Mouse (Mus musculus) kidney, embryonic 15.5 days (tissue): ENCODE data around the gene Rpl7a. TPM values are rescaled to one million over a fixed set of nuclear protein-coding genes. Genes with fewer than 3 reads are reported as not detected.

ENCODE experiments used
- ATAC-seq: fragments of 200-750 bp; cut with Nextera tagmentation; replicated peaks from 2 replicates; pipeline ENCODE4 v1.8.0; 2017; ENCODE audit warnings: moderate TSS enrichment; ENCODE audit not compliant: low FRiP score
- H3K27ac ChIP-seq: fragments of 300-500 bp; sonication (generic); 2 replicates; pipeline ENCODE4 v1.5.1; 2015; ENCODE audit warnings: mild to moderate bottlenecking, inconsistent platforms
- H3K27me3 ChIP-seq: fragments of 300-500 bp; sonication (generic); 2 replicates; pipeline ENCODE4 v1.6.1; 2015; ENCODE audit warnings: inconsistent platforms
- H3K36me3 ChIP-seq: fragments of 300-500 bp; sonication (generic); 2 replicates; pipeline ENCODE4 v1.6.1; 2015; ENCODE audit warnings: inconsistent platforms
- H3K4me1 ChIP-seq: fragments of 300-500 bp; sonication (generic); 2 replicates; pipeline ENCODE4 v1.6.1; 2015; ENCODE audit warnings: inconsistent platforms
- H3K4me2 ChIP-seq: fragments of 300-500 bp; sonication (generic); 2 replicates; pipeline ENCODE4 v1.6.1; 2015; ENCODE audit warnings: moderate library complexity, mild to moderate bottlenecking, inconsistent platforms
- H3K4me3 ChIP-seq: fragments of 300-500 bp; sonication (generic); replicated peaks from 2 replicates; pipeline ENCODE4 v1.5.1; 2015; ENCODE audit warnings: mild to moderate bottlenecking, inconsistent platforms
- H3K9ac ChIP-seq: fragments of 300-500 bp; sonication (generic); 2 replicates; pipeline ENCODE4 v1.6.1; 2015; ENCODE audit warnings: mild to moderate bottlenecking, inconsistent platforms
- H3K9me3 ChIP-seq: fragments of 300-500 bp; sonication (generic); replicated peaks from 2 replicates; pipeline ENCODE4 v1.6.1; 2016; ENCODE audit warnings: inconsistent platforms
- WGBS: fragments of 180-500 bp; shearing (Covaris S2); methylation state at CpG from one replicate; pipeline ENCODE4 v1.1.7; 2015; ENCODE audit warnings: mixed read lengths; 5-methylcytosine and 5-hydroxymethylcytosine counted together
- polyA plus RNA-seq: library from polyadenylated mRNA; unstranded; fragments of >200 nt; fragmentation: Nextera tagmentation; extraction: Ambion mirVana; gene quantifications from 2 replicates; pipeline ENCODE4 v1.2.1, GENCODE M21; 2015

Rpl7a gene
- polyA plus RNA-seq, 1 experiment from 2014 or later = 640 TPM

- peaks cover 43% of the 10 kb centered on the region for H3K36me3 ChIP-seq
- WGBS = 82% methylated on average over 2 of the region's 2 CpGs
- no peak overlapping the region for H3K4me2 ChIP-seq
- H3K9me3 ChIP-seq = no peaks in the 10 kb centered on the region
- no peak for ATAC-seq
- H3K4me3 ChIP-seq = no peak overlapping the region
- no peaks in the 10 kb centered on the region for H3K27me3 ChIP-seq
- H3K27ac ChIP-seq = no peak overlapping the region
- no peak overlapping the region for H3K9ac ChIP-seq
- peaks cover 46% of the 10 kb centered on the region for H3K4me1 ChIP-seq
Observed at GRCm38 (mm10) chr2:26905936-26906335, 4.6 kb upstream of the Rpl7a start.

- Histone ChIP-seq H3K27ac (no peak overlapping the region), H3K4me3 (no peak overlapping the region), H3K36me3 (peaks cover 43% of the 10 kb centered on the region), H3K27me3 (no peaks in the 10 kb centered on the region), H3K9ac (no peak overlapping the region), H3K4me2 (no peak overlapping the region), H3K9me3 (no peaks in the 10 kb centered on the region), H3K4me1 (peaks cover 41% of the 10 kb centered on the region)
- 94% methylated on average over 3 of the region's 3 CpGs for WGBS
- no peak for ATAC-seq
Observed at GRCm38 (mm10) chr2:26906431-26906830, 4.1 kb upstream of the Rpl7a start.

GRCm38 (mm10) chr2:26907109-26907508 lies 3.5 kb upstream of the Rpl7a start:
- WGBS = 65% methylated on average over 4 of the region's 4 CpGs
- Histone ChIP-seq H3K9me3 (no peaks in the 10 kb centered on the region), H3K4me3 (no peak overlapping the region), H3K4me2 (no peak overlapping the region), H3K36me3 (peaks cover 50% of the 10 kb centered on the region), H3K4me1 (peaks cover 41% of the 10 kb centered on the region), H3K27ac (no peak overlapping the region), H3K27me3 (no peaks in the 10 kb centered on the region), H3K9ac (no peak overlapping the region)
- no peak for ATAC-seq

GRCm38 (mm10) chr2:26908710-26909386 lies 1.7 kb upstream of the Rpl7a start:
- Histone ChIP-seq H3K4me1 (peaks cover 45% of the 10 kb centered on the region), H3K9ac (peak overlapping the region; percentile 88), H3K27me3 (no peaks in the 10 kb centered on the region), H3K27ac (no peak overlapping the region), H3K4me2 (peak overlapping the region; percentile 59), H3K36me3 (peaks cover 68% of the 10 kb centered on the region), H3K9me3 (no peaks in the 10 kb centered on the region), H3K4me3 (peak overlapping the region; percentile 74)
- no peak for ATAC-seq
- 82% methylated on average over 18 of the region's 18 CpGs for whole genome bisulfite sequencing

- no peaks in the 10 kb centered on the region for H3K27me3 ChIP-seq
- H3K4me1 ChIP-seq = peaks cover 44% of the 10 kb centered on the region
- H3K9me3 ChIP-seq = no peaks in the 10 kb centered on the region
- H3K27ac ChIP-seq = peak overlapping the region; percentile 90
- peak overlapping the region; percentile 74 for H3K4me3 ChIP-seq
- no peak for ATAC-seq
- H3K9ac ChIP-seq = peak overlapping the region; percentile 88
- peaks cover 69% of the 10 kb centered on the region for H3K36me3 ChIP-seq
- peak overlapping the region; percentile 59 for H3K4me2 ChIP-seq
Observed at GRCm38 (mm10) chr2:26909387-26909784, 1.2 kb upstream of the Rpl7a start.

- ATAC-seq = peak; percentile 38
- peak overlapping the region; percentile 92 for H3K9ac ChIP-seq
- H3K36me3 ChIP-seq = peaks cover 55% of the 10 kb centered on the region
- peaks cover 60% of the 10 kb centered on the region for H3K4me1 ChIP-seq
- H3K27me3 ChIP-seq = no peaks in the 10 kb centered on the region
- under 1% methylated on average over 37 of the region's 37 CpGs for WGBS
- peak overlapping the region; percentile 74 for H3K4me3 ChIP-seq
- peak overlapping the region; percentile 95 for H3K27ac ChIP-seq
- peak overlapping the region; percentile 93 for H3K4me2 ChIP-seq
- no peaks in the 10 kb centered on the region for H3K9me3 ChIP-seq
Observed at GRCm38 (mm10) chr2:26910994-26911765, 616 bp downstream of the Rpl7a start.

GRCm38 (mm10) chr2:26912253-26912770 lies 1.7 kb downstream of the Rpl7a start:
- Histone ChIP-seq H3K4me2 (peak overlapping the region; percentile 93), H3K4me3 (peak overlapping the region; percentile 74), H3K4me1 (peaks cover 64% of the 10 kb centered on the region), H3K9me3 (no peaks in the 10 kb centered on the region), H3K9ac (peak overlapping the region; percentile 92), H3K27me3 (no peaks in the 10 kb centered on the region), H3K27ac (peak overlapping the region; percentile 95; the same call in 1 of the 2 replicates), H3K36me3 (peaks cover 44% of the 10 kb centered on the region)
- WGBS = 61% methylated on average over 5 of the region's 5 CpGs
- no peak for ATAC-seq

GRCm38 (mm10) chr2:26913416-26914147 lies 3.0 kb downstream of the Rpl7a start:
- WGBS = 85% methylated on average over 17 of the region's 17 CpGs
- Histone ChIP-seq H3K36me3 (peaks cover 43% of the 10 kb centered on the region), H3K27ac (no peak overlapping the region), H3K9ac (no peak overlapping the region), H3K27me3 (no peaks in the 10 kb centered on the region), H3K4me2 (no peak overlapping the region), H3K4me3 (no peak overlapping the region), H3K9me3 (no peaks in the 10 kb centered on the region), H3K4me1 (peaks cover 70% of the 10 kb centered on the region)
- ATAC-seq = no peak

- H3K4me3 ChIP-seq = peak overlapping the region; percentile 83
- H3K9me3 ChIP-seq = no peaks in the 10 kb centered on the region
- no peaks in the 10 kb centered on the region for H3K27me3 ChIP-seq
- H3K4me1 ChIP-seq = peaks cover 63% of the 10 kb centered on the region
- ATAC-seq = no peak
- no peak overlapping the region for H3K9ac ChIP-seq
- WGBS = 53% methylated on average over 8 of the region's 8 CpGs
- peak overlapping the region; percentile 29; the same call in 1 of the 2 replicates for H3K27ac ChIP-seq
- peaks cover 51% of the 10 kb centered on the region for H3K36me3 ChIP-seq
- H3K4me2 ChIP-seq = peak overlapping the region; percentile 87
Observed at GRCm38 (mm10) chr2:26914148-26914941, 3.8 kb downstream of the Rpl7a start.

GRCm38 (mm10) chr2:26915927-26916728 lies 5.6 kb downstream of the Rpl7a start, which contains the start of the genes Surf2 and Surf1:
Gene Surf2, plus strand, starts transcription at chr2:26916367.
Gene Surf1, minus strand, starts transcription at chr2:26916530.
- peak within 1 kb of the TSS; percentile 77 for H3K9ac ChIP-seq
- 1% methylated on average over 47 of the region's 47 CpGs for WGBS
- H3K4me1 ChIP-seq = peaks cover 59% of the 10 kb centered on the region
- peak; percentile 79 for ATAC-seq
- H3K36me3 ChIP-seq = peaks cover 69% of the 10 kb centered on the region
- H3K27ac ChIP-seq = peak within 1 kb of the TSS; percentile 91
- no peaks in the 10 kb centered on the region for H3K27me3 ChIP-seq
- peak within 1 kb of the TSS; percentile 87 for H3K4me2 ChIP-seq
- no peaks in the 10 kb centered on the region for H3K9me3 ChIP-seq
- peak within 1 kb of the TSS; percentile 83 for H3K4me3 ChIP-seq
